Mouse (Mus musculus) forebrain, embryonic 11.5 days (tissue): ENCODE data around the gene Tcta. TPM values are rescaled to one million over a fixed set of nuclear protein-coding genes. Genes with fewer than 3 reads are reported as not detected.
"Not testable (repeated sequence)": the region's sequence is repeated elsewhere in the genome, so short reads cannot be mapped to it uniquely, and the experiment has no call there.

Experiments used
- ATAC-seq: fragments of 200-750 bp; cut with Nextera tagmentation; replicated peaks from 2 replicates; pipeline ENCODE4 v1.8.0; 2017; ENCODE audit warnings: moderate TSS enrichment; ENCODE audit not compliant: low FRiP score
- DNase-seq: peaks from one replicate; pipeline ENCODE4 v3.0.0-alpha.2; 2017; ENCODE audit warnings: low spot score
- H3K27ac ChIP-seq: fragments of 300-500 bp; sonication (generic); 2 replicates; pipeline ENCODE4 v1.5.1; 2014; ENCODE audit warnings: low read depth, low read length
- H3K27me3 ChIP-seq: fragments of 300-500 bp; sonication (generic); 2 replicates; pipeline ENCODE4 v1.6.1; 2014; ENCODE audit warnings: mild to moderate bottlenecking, low read length, mixed read lengths; ENCODE audit not compliant: control insufficient read depth, insufficient read depth
- H3K36me3 ChIP-seq: fragments of 300-500 bp; sonication (generic); 2 replicates; pipeline ENCODE4 v1.6.1; 2014; ENCODE audit warnings: mild to moderate bottlenecking, low read length, moderate library complexity, mixed read lengths; ENCODE audit not compliant: control insufficient read depth, insufficient read depth
- H3K4me1 ChIP-seq: fragments of 300-500 bp; sonication (generic); replicated peaks from 2 replicates; pipeline ENCODE4 v1.6.1; 2014; ENCODE audit warnings: low read length, mixed read lengths; ENCODE audit not compliant: control insufficient read depth, insufficient read depth
- H3K4me2 ChIP-seq: fragments of 300-500 bp; sonication (generic); 2 replicates; pipeline ENCODE4 v1.6.1; 2014; ENCODE audit warnings: low read depth, mild to moderate bottlenecking, low read length, moderate library complexity, mixed read lengths; ENCODE audit not compliant: severe bottlenecking
- H3K4me3 ChIP-seq: fragments of 300-500 bp; sonication (generic); 2 replicates; pipeline ENCODE4 v1.5.1; 2014; ENCODE audit warnings: low read depth, low read length
- H3K9ac ChIP-seq: fragments of 300-500 bp; sonication (generic); 2 replicates; pipeline ENCODE4 v1.6.1; 2014; ENCODE audit warnings: low read length
- H3K9me3 ChIP-seq: fragments of 300-500 bp; sonication (generic); 2 replicates; pipeline ENCODE4 v1.6.1; 2016; ENCODE audit warnings: low read length, mixed read lengths; ENCODE audit not compliant: control insufficient read depth
- WGBS: fragments of 180-500 bp; shearing (Covaris S2); extraction: QIAGEN DNeasy Blood & Tissue Kit; methylation state at CpG from one replicate; pipeline ENCODE4 v1.1.7; 2014; 5-methylcytosine and 5-hydroxymethylcytosine counted together
- polyA plus RNA-seq: library from polyadenylated mRNA; unstranded; fragments of >200 nt; fragmentation: Nextera tagmentation; extraction: Ambion mirVana; gene quantifications from 2 replicates; pipeline ENCODE4 v1.2.1, GENCODE M21; 2014

The Tcta gene
- polyA plus RNA-seq, 1 experiment from 2014 or later: 25.5 TPM

- not testable (repeated sequence) for H3K9ac ChIP-seq
Measured at GRCm38 (mm10) chr9:108287526-108288238, 18.3 kb downstream of the Tcta start.

GRCm38 (mm10) chr9:108284410-108284809, 21.6 kb downstream of the Tcta start:
- H3K36me3 ChIP-seq: no peaks in the 10 kb centered on the region
- H3K4me3 ChIP-seq: no peak overlapping the region
- WGBS: 14% methylated on average over 6 of the region's 6 CpGs
- no peak overlapping the region for H3K4me2 ChIP-seq
- H3K27me3 ChIP-seq: no peaks in the 10 kb centered on the region
- ATAC-seq: 0 out of 2 replicates have a peak, but pooled peaks have one; percentile 39
- no peak overlapping the region for H3K9ac ChIP-seq
- peak; percentile 80 for DNase-seq
- no peak overlapping the region for H3K27ac ChIP-seq
- H3K4me1 ChIP-seq: no peaks in the 10 kb centered on the region
- H3K9me3 ChIP-seq: no peaks in the 10 kb centered on the region

More at GRCm38 (mm10) chr9:108287526-108288238, 18.3 kb downstream of the Tcta start:
- not testable (repeated sequence) for H3K27me3 ChIP-seq, H3K4me1 ChIP-seq, H3K9me3 ChIP-seq, H3K4me3 ChIP-seq, H3K36me3 ChIP-seq, ATAC-seq, H3K4me2 ChIP-seq, DNase-seq, H3K27ac ChIP-seq
- WGBS: 94% methylated on average over 4 of the region's 6 CpGs

GRCm38 (mm10) chr9:108280071-108280828, 25.7 kb downstream of the Tcta start:
- no peaks in the 10 kb centered on the region for H3K4me1 ChIP-seq
- H3K9me3 ChIP-seq: no peaks in the 10 kb centered on the region
- H3K36me3 ChIP-seq: no peaks in the 10 kb centered on the region
- H3K4me3 ChIP-seq: no peak overlapping the region
- 57% methylated on average over 8 of the region's 8 CpGs for WGBS
- no peak overlapping the region for H3K27ac ChIP-seq
- no peaks in the 10 kb centered on the region for H3K27me3 ChIP-seq
- DNase-seq (no peak), ATAC-seq (no peak)
- no peak overlapping the region for H3K4me2 ChIP-seq
- no peak overlapping the region for H3K9ac ChIP-seq

- H3K27ac ChIP-seq: no peak overlapping the region
- 69% methylated on average over 10 of the region's 10 CpGs for WGBS
- DNase-seq: peak; percentile 57
- H3K36me3 ChIP-seq: no peaks in the 10 kb centered on the region
- no peaks in the 10 kb centered on the region for H3K4me1 ChIP-seq
- no peaks in the 10 kb centered on the region for H3K27me3 ChIP-seq
- no peak overlapping the region for H3K4me3 ChIP-seq
- no peaks in the 10 kb centered on the region for H3K9me3 ChIP-seq
- H3K4me2 ChIP-seq: no peak overlapping the region
- H3K9ac ChIP-seq: no peak overlapping the region
- no peak for ATAC-seq
Measured at GRCm38 (mm10) chr9:108278697-108279450, 27.1 kb downstream of the Tcta start.

- Histone ChIP-seq H3K27ac (no peak overlapping the region), H3K4me2 (no peak overlapping the region), H3K9me3 (no peaks in the 10 kb centered on the region), H3K4me3 (no peak overlapping the region), H3K27me3 (no peaks in the 10 kb centered on the region), H3K9ac (no peak overlapping the region), H3K4me1 (no peaks in the 10 kb centered on the region), H3K36me3 (no peaks in the 10 kb centered on the region)
- 68% methylated on average over 6 of the region's 6 CpGs for WGBS
- ATAC-seq: no peak
- no peak for DNase-seq
Measured at GRCm38 (mm10) chr9:108275331-108275659, 30.7 kb downstream of the Tcta start.

GRCm38 (mm10) chr9:108274476-108275330, 31.3 kb downstream of the Tcta start:
- Histone ChIP-seq H3K27me3 (no peaks in the 10 kb centered on the region), H3K4me1 (no peaks in the 10 kb centered on the region), H3K4me2 (no peak overlapping the region), H3K36me3 (no peaks in the 10 kb centered on the region), H3K4me3 (no peak overlapping the region), H3K9me3 (no peaks in the 10 kb centered on the region), H3K9ac (no peak overlapping the region), H3K27ac (no peak overlapping the region)
- WGBS: 73% methylated on average over 5 of the region's 5 CpGs
- DNase-seq: no peak
- ATAC-seq: no peak

- no peaks in the 10 kb centered on the region for H3K4me1 ChIP-seq
- H3K9ac ChIP-seq: no peak overlapping the region
- no peak overlapping the region for H3K4me3 ChIP-seq
- H3K36me3 ChIP-seq: no peaks in the 10 kb centered on the region
- H3K9me3 ChIP-seq: no peaks in the 10 kb centered on the region
- WGBS: 64% methylated on average over 4 of the region's 4 CpGs
- H3K4me2 ChIP-seq: no peak overlapping the region
- ATAC-seq (no peak), DNase-seq (no peak)
- H3K27ac ChIP-seq: no peak overlapping the region
- no peaks in the 10 kb centered on the region for H3K27me3 ChIP-seq
Measured at GRCm38 (mm10) chr9:108273485-108273884, 32.5 kb downstream of the Tcta start.

- no peaks in the 10 kb centered on the region for H3K9me3 ChIP-seq
- WGBS: 74% methylated on average over 5 of the region's 5 CpGs
- H3K4me1 ChIP-seq: no peaks in the 10 kb centered on the region
- no peak overlapping the region for H3K9ac ChIP-seq
- no peak overlapping the region for H3K4me3 ChIP-seq
- no peak overlapping the region for H3K4me2 ChIP-seq
- no peak overlapping the region for H3K27ac ChIP-seq
- ATAC-seq: no peak
- H3K27me3 ChIP-seq: no peaks in the 10 kb centered on the region
- no peak for DNase-seq
- no peaks in the 10 kb centered on the region for H3K36me3 ChIP-seq
Measured at GRCm38 (mm10) chr9:108272691-108273090, 33.3 kb downstream of the Tcta start.
